Mouse (Mus musculus) embryonic facial prominence, embryonic 10.5 days (tissue): ENCODE measurements at regions not wholly inside any gene's neighbourhood (a gene's known extent, or its start where the extent isn't known, plus 50 kb on each side); places are given as distances from the start of the nearest gene placed in this dataset.
A peak's percentile ranks its signal among the peaks of the same experiment; 100 is the strongest.

Source experiments
- DNase-seq: peaks from one replicate; pipeline ENCODE4 v3.0.0-alpha.2; 2017; ENCODE audit warnings: low spot score
- H3K27ac ChIP-seq: fragments of 300-500 bp; sonication (generic); replicated peaks from 2 replicates; pipeline ENCODE4 v1.5.1; 2016; ENCODE audit warnings: mild to moderate bottlenecking
- H3K27me3 ChIP-seq: fragments of 300-500 bp; sonication (generic); replicated peaks from 2 replicates; pipeline ENCODE4 v1.6.1; 2016; ENCODE audit warnings: low read depth, mild to moderate bottlenecking; ENCODE audit not compliant: poor library complexity, severe bottlenecking
- H3K36me3 ChIP-seq: fragments of 300-500 bp; sonication (generic); replicated peaks from 2 replicates; pipeline ENCODE4 v1.6.1; 2016; ENCODE audit warnings: mild to moderate bottlenecking, moderate library complexity
- H3K4me1 ChIP-seq: fragments of 300-500 bp; sonication (generic); 2 replicates; pipeline ENCODE4 v1.6.1; 2016
- H3K4me3 ChIP-seq: fragments of 300-500 bp; sonication (generic); 2 replicates; pipeline ENCODE4 v1.5.1; 2016; ENCODE audit warnings: mild to moderate bottlenecking, moderate library complexity
- H3K9me3 ChIP-seq: fragments of 300-500 bp; sonication (generic); 2 replicates; pipeline ENCODE4 v1.6.1; 2016; ENCODE audit warnings: mild to moderate bottlenecking
- WGBS: fragments of 180-500 bp; shearing (Covaris S2); methylation state at CpG from one replicate; pipeline ENCODE4 v1.1.7; 2016; 5-methylcytosine and 5-hydroxymethylcytosine counted together

GRCm38 (mm10) chr4:152725423-152725822, 247.8 kb upstream of the Kcnab2 start:
- H3K36me3 ChIP-seq = no peaks in the 10 kb centered on the region
- no peak overlapping the region for H3K27ac ChIP-seq
- no peak for DNase-seq
- H3K27me3 ChIP-seq = peaks cover 8% of the 10 kb centered on the region; the same call in 1 of the 2 replicates
- no peak overlapping the region for H3K4me3 ChIP-seq
- 57% methylated on average over 6 of the region's 6 CpGs for WGBS
- H3K4me1 ChIP-seq = peaks cover 22% of the 10 kb centered on the region
- H3K9me3 ChIP-seq = no peaks in the 10 kb centered on the region

- Histone ChIP-seq H3K36me3 (no peaks in the 10 kb centered on the region), H3K27ac (no peak overlapping the region), H3K9me3 (no peaks in the 10 kb centered on the region), H3K27me3 (peaks cover 8% of the 10 kb centered on the region; the same call in 1 of the 2 replicates), H3K4me3 (no peak overlapping the region), H3K4me1 (peaks cover 22% of the 10 kb centered on the region)
- DNase-seq = no peak
- 46% methylated on average over 7 of the region's 7 CpGs for WGBS
Measured at GRCm38 (mm10) chr4:152724741-152725140, 247.1 kb upstream of the Kcnab2 start.

GRCm38 (mm10) chr4:152724026-152724425, 246.4 kb upstream of the Kcnab2 start:
- Histone ChIP-seq H3K36me3 (no peaks in the 10 kb centered on the region), H3K27ac (no peak overlapping the region), H3K4me3 (no peak overlapping the region), H3K4me1 (peaks cover 22% of the 10 kb centered on the region), H3K9me3 (no peaks in the 10 kb centered on the region), H3K27me3 (peaks cover 8% of the 10 kb centered on the region; the same call in 1 of the 2 replicates)
- 66% methylated on average over 10 of the region's 10 CpGs for WGBS
- DNase-seq = no peak

- H3K9me3 ChIP-seq = no peaks in the 10 kb centered on the region
- no peak overlapping the region for H3K27ac ChIP-seq
- no peak overlapping the region for H3K4me3 ChIP-seq
- H3K27me3 ChIP-seq = peaks cover 8% of the 10 kb centered on the region; the same call in 1 of the 2 replicates
- H3K4me1 ChIP-seq = peaks cover 16% of the 10 kb centered on the region
- DNase-seq = no peak
- H3K36me3 ChIP-seq = no peaks in the 10 kb centered on the region
- 92% methylated on average over 8 of the region's 8 CpGs for WGBS
Measured at GRCm38 (mm10) chr4:152720528-152720927, 242.9 kb upstream of the Kcnab2 start.

- Histone ChIP-seq H3K9me3 (no peaks in the 10 kb centered on the region), H3K4me3 (no peak overlapping the region), H3K27ac (no peak overlapping the region), H3K4me1 (peaks cover 6% of the 10 kb centered on the region), H3K27me3 (peaks cover 8% of the 10 kb centered on the region; the same call in 1 of the 2 replicates), H3K36me3 (no peaks in the 10 kb centered on the region)
- DNase-seq = no peak
- WGBS = 89% methylated on average over 15 of the region's 15 CpGs
Measured at GRCm38 (mm10) chr4:152719416-152720127, 241.9 kb upstream of the Kcnab2 start.

- no peaks in the 10 kb centered on the region for H3K9me3 ChIP-seq
- no peak overlapping the region for H3K4me3 ChIP-seq
- H3K4me1 ChIP-seq = no peaks in the 10 kb centered on the region
- 90% methylated on average over 5 of the region's 5 CpGs for WGBS
- no peak for DNase-seq
- no peaks in the 10 kb centered on the region for H3K36me3 ChIP-seq
- no peak overlapping the region for H3K27ac ChIP-seq
- H3K27me3 ChIP-seq = no peaks in the 10 kb centered on the region
Measured at GRCm38 (mm10) chr4:152710339-152710738, 232.7 kb upstream of the Kcnab2 start.

- DNase-seq = no peak
- 76% methylated on average over 7 of the region's 7 CpGs for WGBS
- Histone ChIP-seq H3K27ac (no peak overlapping the region), H3K4me3 (no peak overlapping the region), H3K27me3 (peaks cover 5% of the 10 kb centered on the region; the same call in 1 of the 2 replicates), H3K4me1 (peaks cover 19% of the 10 kb centered on the region), H3K9me3 (peaks cover 5% of the 10 kb centered on the region; the same call in 1 of the 2 replicates), H3K36me3 (no peaks in the 10 kb centered on the region)
Measured at GRCm38 (mm10) chr4:152700217-152700616, 222.5 kb upstream of the Kcnab2 start.

- Histone ChIP-seq H3K27ac (no peak overlapping the region; the same call in 1 of the 2 replicates), H3K4me3 (no peak overlapping the region), H3K4me1 (peaks cover 24% of the 10 kb centered on the region), H3K27me3 (peaks cover 5% of the 10 kb centered on the region; the same call in 1 of the 2 replicates), H3K36me3 (no peaks in the 10 kb centered on the region), H3K9me3 (peaks cover 5% of the 10 kb centered on the region; the same call in 1 of the 2 replicates)
- DNase-seq = peak; percentile 30
- WGBS = 55% methylated on average over 22 of the region's 22 CpGs
Measured at GRCm38 (mm10) chr4:152697247-152697960, 219.7 kb upstream of the Kcnab2 start.

- Histone ChIP-seq H3K4me3 (no peak overlapping the region), H3K9me3 (peaks cover 7% of the 10 kb centered on the region; the same call in 1 of the 2 replicates), H3K27ac (no peak overlapping the region), H3K4me1 (peaks cover 7% of the 10 kb centered on the region; the same call in 1 of the 2 replicates), H3K27me3 (no peaks in the 10 kb centered on the region), H3K36me3 (no peaks in the 10 kb centered on the region)
- no peak for DNase-seq
- WGBS = 64% methylated on average over 12 of the region's 12 CpGs
Measured at GRCm38 (mm10) chr4:152691735-152692134, 214.1 kb upstream of the Kcnab2 start.

GRCm38 (mm10) chr4:152691302-152691701, 213.6 kb upstream of the Kcnab2 start:
- Histone ChIP-seq H3K4me1 (0 out of 2 replicates have a peak, but pooled peaks cover 5% of the 10 kb centered on the region), H3K27ac (no peak overlapping the region), H3K4me3 (no peak overlapping the region), H3K9me3 (peaks cover 7% of the 10 kb centered on the region; the same call in 1 of the 2 replicates), H3K36me3 (no peaks in the 10 kb centered on the region), H3K27me3 (no peaks in the 10 kb centered on the region)
- no peak for DNase-seq
- WGBS = 87% methylated on average over 13 of the region's 13 CpGs

- Histone ChIP-seq H3K4me1 (0 out of 2 replicates have a peak, but pooled peaks cover 5% of the 10 kb centered on the region), H3K27ac (no peak overlapping the region), H3K9me3 (peaks cover 7% of the 10 kb centered on the region; the same call in 1 of the 2 replicates), H3K4me3 (no peak overlapping the region), H3K27me3 (no peaks in the 10 kb centered on the region), H3K36me3 (no peaks in the 10 kb centered on the region)
- 88% methylated on average over 4 of the region's 4 CpGs for WGBS
- DNase-seq = no peak
Measured at GRCm38 (mm10) chr4:152690766-152691165, 213.1 kb upstream of the Kcnab2 start.

GRCm38 (mm10) chr4:152689831-152690230, 212.2 kb upstream of the Kcnab2 start:
- Histone ChIP-seq H3K27me3 (no peaks in the 10 kb centered on the region), H3K9me3 (peaks cover 7% of the 10 kb centered on the region; the same call in 1 of the 2 replicates), H3K27ac (no peak overlapping the region), H3K4me1 (0 out of 2 replicates have a peak, but pooled peaks cover 5% of the 10 kb centered on the region), H3K4me3 (no peak overlapping the region), H3K36me3 (no peaks in the 10 kb centered on the region)
- DNase-seq = no peak
- WGBS = 80% methylated on average over 9 of the region's 9 CpGs
